12 mouse cellular contexts compared by ENCODE assay signal in genomic region chr4:87422588-87422987, GRCm38 (mm10).
DNase-seq lines count a peak whose midpoint lies in the region; ATAC-seq lines count a peak whose summit lies in the region.
"Had no signal": no experiment of that assay in that cellular context is flagged by ENCODE, and none has a peak within 500 bp of the region (broad histone marks: within the 10 kb centered on the region; RNA-seq: fewer than 3 reads in every experiment).

No protein-coding gene starts in this region.

- 0 out of 2 replicates have a peak, but pooled peaks have one; percentile 46 for ATAC-seq in forebrain, embryonic 12.5 days (ENCODE audit: low FRiP score)
- ATAC-seq in forebrain, embryonic 11.5 days (replicated peaks; ENCODE audit: low FRiP score) = no peak; the same call in 1 of the 2 replicates
- ATAC-seq in hindbrain, embryonic 16.5 days = peak; percentile 40; the same call in 1 of the 2 replicates
- no peak for ATAC-seq in activated CD4-positive, CD25-positive, alpha-beta regulatory T cell, adult 4 months

- WGBS in forebrain, embryonic 12.5 days = 27% methylated on average over 6 of the region's 6 CpGs
- 38% methylated on average over 6 of the region's 6 CpGs for WGBS in forebrain, embryonic 11.5 days
- 36% methylated on average over 6 of the region's 6 CpGs for WGBS in hindbrain, embryonic 16.5 days

- H3K4me3 ChIP-seq in forebrain, embryonic 12.5 days (replicated peaks) = no peak overlapping the region
- no peak overlapping the region for H3K4me3 ChIP-seq in forebrain, embryonic 11.5 days (ENCODE audit: low read depth, low read length)
- H3K4me3 ChIP-seq in hindbrain, embryonic 16.5 days (ENCODE audit: low read length) = no peak overlapping the region
- H3K4me3 ChIP-seq: erythroblast, embryonic 14.5 days had no signal

- H3K9me3 ChIP-seq in forebrain, embryonic 12.5 days = no peaks in the 10 kb centered on the region
- H3K9me3 ChIP-seq in forebrain, embryonic 11.5 days (ENCODE audit: control insufficient read depth, low read length) = no peaks in the 10 kb centered on the region
- H3K9me3 ChIP-seq in hindbrain, embryonic 16.5 days (ENCODE audit: control insufficient read depth, low read length) = no peaks in the 10 kb centered on the region

- H3K36me3 ChIP-seq in forebrain, embryonic 12.5 days (replicated peaks) = no peaks in the 10 kb centered on the region
- no peaks in the 10 kb centered on the region for H3K36me3 ChIP-seq in forebrain, embryonic 11.5 days (ENCODE audit: control insufficient read depth, insufficient read depth, low read length)
- H3K36me3 ChIP-seq in hindbrain, embryonic 16.5 days (ENCODE audit: control insufficient read depth, insufficient read depth, low read length) = no peaks in the 10 kb centered on the region

- no peak overlapping the region for H3K4me2 ChIP-seq in forebrain, embryonic 12.5 days
- H3K4me2 ChIP-seq in forebrain, embryonic 11.5 days (ENCODE audit: low read depth, low read length, severe bottlenecking) = no peak overlapping the region
- no peak overlapping the region for H3K4me2 ChIP-seq in hindbrain, embryonic 16.5 days (ENCODE audit: low read length)

- H3K4me1 ChIP-seq in forebrain, embryonic 12.5 days = peaks cover 8% of the 10 kb centered on the region
- H3K4me1 ChIP-seq in forebrain, embryonic 11.5 days (replicated peaks; ENCODE audit: control insufficient read depth, insufficient read depth, low read length) = no peaks in the 10 kb centered on the region
- no peaks in the 10 kb centered on the region; the same call in 1 of the 2 replicates for H3K4me1 ChIP-seq in hindbrain, embryonic 16.5 days (ENCODE audit: control insufficient read depth, insufficient read depth, low read depth, low read length)

- no peak overlapping the region for H3K9ac ChIP-seq in forebrain, embryonic 12.5 days
- H3K9ac ChIP-seq in forebrain, embryonic 11.5 days (ENCODE audit: low read length) = no peak overlapping the region
- no peak overlapping the region for H3K9ac ChIP-seq in hindbrain, embryonic 16.5 days (ENCODE audit: low read depth, low read length)

- H3K27ac ChIP-seq in forebrain, embryonic 12.5 days = no peak overlapping the region
- H3K27ac ChIP-seq in forebrain, embryonic 11.5 days (ENCODE audit: low read depth, low read length) = no peak overlapping the region
- H3K27ac ChIP-seq in hindbrain, embryonic 16.5 days (ENCODE audit: low read depth, low read length) = no peak overlapping the region

- no peak for DNase-seq in forebrain, embryonic 11.5 days (ENCODE audit: low spot score)
- peak; percentile 20 for DNase-seq in ovary, postnatal 36 days (ENCODE audit: low spot score)
- no peak for DNase-seq in ovary, postnatal 14 days (ENCODE audit: low spot score)
- DNase-seq in lung, postnatal 25 days (ENCODE audit: low spot score) = no peak
- no peak for DNase-seq in left cerebral cortex, adult 11 months (ENCODE audit: low spot score)
- DNase-seq: heart, adult 11 months; heart, postnatal 36 days; thymus, adult 2 months had no signal

- no peaks in the 10 kb centered on the region for H3K27me3 ChIP-seq in forebrain, embryonic 12.5 days
- no peaks in the 10 kb centered on the region for H3K27me3 ChIP-seq in forebrain, embryonic 11.5 days (ENCODE audit: control insufficient read depth, insufficient read depth, low read length)
- H3K27me3 ChIP-seq in hindbrain, embryonic 16.5 days (replicated peaks; ENCODE audit: control insufficient read depth, insufficient read depth, low read length) = no peaks in the 10 kb centered on the region

Comparison
In these comparisons a context has a peak if more than half of its experiments do, and no peak if none do; other contexts are left out.
1. ATAC-seq: peak in forebrain, embryonic 12.5 days (single experiment) and hindbrain, embryonic 16.5 days (single experiment); none in forebrain, embryonic 11.5 days (single experiment) and activated CD4-positive, CD25-positive, alpha-beta regulatory T cell, adult 4 months (single experiment).